Mouse (Mus musculus): ENCODE measurements around the gene Pxt1.

DNA sequence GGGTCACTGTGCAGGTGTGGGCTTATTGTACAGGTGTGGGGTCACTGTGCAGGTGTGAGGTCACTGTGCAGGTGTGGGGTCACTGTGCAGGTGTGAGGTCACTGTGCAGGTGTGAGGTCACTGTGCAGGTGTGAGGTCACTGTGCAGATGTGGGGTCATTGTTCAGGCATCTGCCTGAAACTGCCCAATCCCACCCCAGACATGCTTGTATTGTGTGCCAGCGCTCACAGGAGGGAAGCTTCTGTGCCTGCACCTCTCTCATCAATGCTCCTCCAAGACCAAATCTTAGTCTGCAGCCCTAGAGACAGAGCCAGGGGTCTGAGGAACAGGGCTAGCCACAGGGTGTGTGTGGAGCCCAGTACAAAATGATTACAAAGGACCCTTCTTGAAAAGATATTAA lies 27.1 kb downstream of the Pxt1 start:
- no peak for TF ChIP-seq CTCF (IDR thresholded peaks at IDR 0.05; ENCODE audit: insufficient read depth, low read depth, low read length)
- no peak for TF ChIP-seq POLR2A (IDR thresholded peaks at IDR 0.05; ENCODE audit: insufficient read depth, low read depth, low read length)

All from olfactory bulb, adult 2 months (tissue).